Mouse (Mus musculus): ENCODE data around the gene Vmn2r117.
"Not testable (repeated sequence)": the region's sequence is repeated elsewhere in the genome, so short reads cannot be mapped to it uniquely, and the experiment has no call there.

GRCm38 (mm10) chr17:23522941-23523732 is 43.6 kb upstream of the Vmn2r117 start:
- TF ChIP-seq CTCF (IDR thresholded peaks at IDR 0.05; ENCODE audit: control insufficient read depth, insufficient read depth, insufficient replicate concordance, low read depth, low read length); POLR2A (IDR thresholded peaks at IDR 0.05; ENCODE audit: control insufficient read depth, low read depth, low read length): not testable (repeated sequence)
